ENCODE assay signal across 9 mouse cellular contexts in the genomic region with DNA sequence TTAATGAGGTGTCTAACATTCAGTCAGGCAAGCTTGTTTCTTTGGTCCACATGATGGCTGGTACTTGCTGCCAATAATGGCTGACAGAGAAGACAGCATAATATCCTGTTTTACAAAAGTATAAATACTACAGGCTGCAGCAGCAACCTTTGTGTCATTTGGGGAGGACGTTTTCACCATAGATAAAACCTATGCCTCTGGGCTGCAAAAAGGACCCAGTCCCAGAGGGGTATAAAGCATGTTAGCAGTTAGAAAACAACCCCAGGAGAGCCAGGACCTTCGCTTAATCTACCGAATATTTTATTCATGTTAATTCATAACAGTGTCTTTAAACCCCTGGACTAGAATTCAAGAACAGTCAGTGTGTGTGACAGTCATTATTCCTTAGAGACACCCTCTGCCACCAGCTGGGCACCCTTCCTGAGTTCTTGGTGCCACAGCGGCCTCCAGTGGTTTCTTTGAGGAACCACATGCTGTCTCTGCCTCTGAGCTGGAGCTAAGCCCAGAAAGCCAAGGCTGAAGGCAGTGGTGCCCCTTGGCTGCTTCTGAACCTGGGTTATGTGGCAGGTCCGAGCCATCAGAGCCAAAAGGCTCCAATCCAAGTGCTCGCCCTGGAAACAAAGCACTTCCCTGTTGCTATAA. TPM values are rescaled to one million over a fixed set of nuclear protein-coding genes. Genes with fewer than 3 reads are reported as not detected.
DNase-seq lines count a peak whose midpoint lies in the region; ATAC-seq and TF ChIP-seq lines count a peak whose summit lies in the region.
"Had no signal": no experiment of that assay in that cellular context is flagged by ENCODE, and none has a peak within 500 bp of the region (broad histone marks: within the 10 kb centered on the region; RNA-seq: fewer than 3 reads in every experiment).

No protein-coding gene starts in this region.

- ATAC-seq in frontal cortex, adult (ENCODE audit: low TSS enrichment): peak; percentile 98
- peak; percentile 79 for ATAC-seq in hindbrain, postnatal 0 days
- ATAC-seq in midbrain, embryonic 16.5 days: peak; percentile 84

- no peak overlapping the region for H3K9ac ChIP-seq in hindbrain, postnatal 0 days (replicated peaks; ENCODE audit: low read length)
- H3K9ac ChIP-seq in midbrain, embryonic 16.5 days (ENCODE audit: low read depth, low read length): no peak overlapping the region

- peak; percentile 85 for TF ChIP-seq CTCF in hindbrain, postnatal 0 days (IDR thresholded peaks at IDR 0.05; ENCODE audit: low read depth)
- peak; percentile 51; the same call in 1 of the 2 replicates for TF ChIP-seq CTCF in testis, adult 2 months (IDR thresholded peaks at IDR 0.05; ENCODE audit: control insufficient read depth, insufficient read depth, insufficient replicate concordance, low read depth, low read length)

- no peak for TF ChIP-seq POLR2A in testis, adult 2 months (IDR thresholded peaks at IDR 0.05; ENCODE audit: control insufficient read depth, low read depth, low read length)

- WGBS in hindbrain, postnatal 0 days: 21% methylated on average over 6 of the region's 6 CpGs
- 17% methylated on average over 6 of the region's 6 CpGs for WGBS in midbrain, embryonic 16.5 days

- H3K27me3 ChIP-seq in hindbrain, postnatal 0 days (ENCODE audit: insufficient read depth, low read length): no peaks in the 10 kb centered on the region
- no peaks in the 10 kb centered on the region for H3K27me3 ChIP-seq in midbrain, embryonic 16.5 days (ENCODE audit: control insufficient read depth, insufficient read depth, low read depth, low read length)
- no peaks in the 10 kb centered on the region for H3K27me3 ChIP-seq in testis, adult 2 months (ENCODE audit: control insufficient read depth, insufficient read depth, low read length)

- no peaks in the 10 kb centered on the region for H3K4me1 ChIP-seq in hindbrain, postnatal 0 days (ENCODE audit: insufficient read depth, low read length)
- no peaks in the 10 kb centered on the region for H3K4me1 ChIP-seq in midbrain, embryonic 16.5 days (ENCODE audit: control insufficient read depth, insufficient read depth, low read length)
- no peaks in the 10 kb centered on the region for H3K4me1 ChIP-seq in testis, adult 2 months (ENCODE audit: control insufficient read depth, insufficient read depth, low read length)

- no peak overlapping the region for H3K27ac ChIP-seq in hindbrain, postnatal 0 days
- H3K27ac ChIP-seq in midbrain, embryonic 16.5 days (ENCODE audit: low read length): no peak overlapping the region
- no peak overlapping the region for H3K27ac ChIP-seq in testis, adult 2 months (ENCODE audit: control insufficient read depth, insufficient read depth, low read depth, low read length)

- intact Hi-C loops in left cerebral cortex, postnatal 14 days (cut with DNase I): loop anchor here (5.0 kb wide), 2 partner anchors 1378 to 1493 kb away; no protein-coding TSS in a partner anchor

- no peak overlapping the region for H3K4me2 ChIP-seq in hindbrain, postnatal 0 days (ENCODE audit: low read depth, low read length)
- H3K4me2 ChIP-seq in midbrain, embryonic 16.5 days (ENCODE audit: low read length): no peak overlapping the region

- no peaks in the 10 kb centered on the region for H3K9me3 ChIP-seq in hindbrain, postnatal 0 days (ENCODE audit: low read length)
- no peaks in the 10 kb centered on the region for H3K9me3 ChIP-seq in midbrain, embryonic 16.5 days (replicated peaks; ENCODE audit: control insufficient read depth, low read length, poor library complexity, severe bottlenecking)

- H3K4me3 ChIP-seq in hindbrain, postnatal 0 days (ENCODE audit: low read length): no peak overlapping the region
- H3K4me3 ChIP-seq in midbrain, embryonic 16.5 days (ENCODE audit: low read depth, low read length): no peak overlapping the region
- H3K4me3 ChIP-seq in testis, adult 2 months (ENCODE audit: control insufficient read depth, low read depth, low read length): no peak overlapping the region
- H3K4me3 ChIP-seq: erythroblast, embryonic 14.5 days had no signal

- H3K36me3 ChIP-seq in hindbrain, postnatal 0 days (ENCODE audit: insufficient read depth, low read length): no peaks in the 10 kb centered on the region
- no peaks in the 10 kb centered on the region for H3K36me3 ChIP-seq in midbrain, embryonic 16.5 days (ENCODE audit: control insufficient read depth, insufficient read depth, low read length)
- H3K36me3 ChIP-seq in testis, adult 2 months (ENCODE audit: control insufficient read depth, insufficient read depth, low read length): no peaks in the 10 kb centered on the region

- peak; percentile 3 to 9 for DNase-seq in urinary bladder, adult 18-20 months (ENCODE audit: low spot score in 2 of 2)
- no peak for DNase-seq in urinary bladder, adult 2 months (ENCODE audit: low spot score)
- peak; percentile 69 for DNase-seq in cerebellum, adult 8-10 months
- peak; percentile 82 for DNase-seq in hindbrain, postnatal 0 days (ENCODE audit: low spot score)
- peak; percentile 53 to 71 for DNase-seq in left cerebral cortex, postnatal 14 days (ENCODE audit: low spot score in 2 of 2)

RNA-seq across cellular contexts. Expression of gene Ids, which starts 34.6 kb away (rescaled TPM):
- polyA plus RNA-seq in urinary bladder, adult 2 months (2012; rRNA removed): 26.5 and 32.1 TPM in 2 replicates
- total RNA-seq in hindbrain, postnatal 0 days (2014; rRNA removed): 108 and 126 TPM in 2 replicates
- 20.8 and 22.0 TPM in 2 replicates for polyA plus RNA-seq in hindbrain, postnatal 0 days (2015; fragmentation: Nextera tagmentation; extraction: Ambion mirVana)
- total RNA-seq in left cerebral cortex, postnatal 14 days (2021): 100 to 1,000 TPM; 356 to 384 TPM
- polyA plus RNA-seq in midbrain, embryonic 16.5 days (2015; fragmentation: Nextera tagmentation; extraction: Ambion mirVana): 17.3 and 19.3 TPM in 2 replicates
- polyA plus RNA-seq in testis, adult 2 months (2012; rRNA removed): 2.9 and 3.4 TPM in 2 replicates

RNA-seq across cellular contexts. Expression of gene 1110012L19Rik, which starts 55.4 kb away (rescaled TPM):
- 29.5 and 33.5 TPM in 2 replicates for polyA plus RNA-seq in urinary bladder, adult 2 months (2012; rRNA removed)
- 15.1 and 15.7 TPM in 2 replicates for total RNA-seq in hindbrain, postnatal 0 days (2014; rRNA removed)
- 40.5 and 42.0 TPM in 2 replicates for polyA plus RNA-seq in hindbrain, postnatal 0 days (2015; fragmentation: Nextera tagmentation; extraction: Ambion mirVana)
- 10 to 100 TPM; 15.9 to 17.5 TPM for total RNA-seq in left cerebral cortex, postnatal 14 days (2021)
- 39.6 and 42.3 TPM in 2 replicates for polyA plus RNA-seq in midbrain, embryonic 16.5 days (2015; fragmentation: Nextera tagmentation; extraction: Ambion mirVana)
- 1.4 and 1.7 TPM in 2 replicates for polyA plus RNA-seq in testis, adult 2 months (2012; rRNA removed)

Comparison
In these comparisons a context has a peak if more than half of its experiments do, and no peak if none do; other contexts are left out.
1. RNA of gene 1110012L19Rik, which starts 55.4 kb away (polyA plus RNA-seq): 39.6 to 42.3 TPM in midbrain, embryonic 16.5 days, 40.5 to 42.0 TPM in hindbrain, postnatal 0 days and 29.5 to 33.5 TPM in urinary bladder, adult 2 months; 1.4 to 1.7 TPM in testis, adult 2 months; every median in the first group is over 10 times any median in the second.
2. Peak in every context shown above with its lines, with median percentiles within 50 percentile points of each other: ATAC-seq.